Mouse (Mus musculus): ENCODE measurements around the gene Plppr4.

DNA sequence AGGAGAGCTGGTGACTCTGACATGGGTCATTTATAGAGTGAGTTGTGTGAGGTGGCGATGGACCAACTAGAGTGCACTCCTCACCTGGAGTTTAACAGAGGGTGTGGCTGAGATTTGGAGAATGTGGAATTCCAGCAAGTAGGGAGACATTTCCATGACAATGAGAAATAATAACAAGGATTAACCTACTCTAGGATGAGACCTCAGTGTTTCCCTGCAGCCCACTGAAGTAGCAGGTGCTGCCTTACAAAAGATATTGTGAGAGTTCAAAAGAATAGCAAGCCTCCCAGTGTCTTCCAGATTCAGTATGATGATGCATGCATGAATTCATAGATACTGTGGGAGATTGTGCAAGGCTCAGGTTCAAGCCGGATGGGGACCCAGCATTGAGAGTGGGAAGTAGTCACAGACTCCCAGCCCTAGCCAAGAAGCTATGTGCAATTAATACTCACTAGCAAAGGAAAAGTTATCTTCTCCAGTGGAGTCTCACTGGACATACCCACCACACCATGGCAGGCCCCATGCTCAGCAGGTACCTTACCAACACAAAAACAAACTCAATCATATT, 49.8 kb downstream of the Plppr4 start:
- TF ChIP-seq RAD21 (IDR thresholded peaks at IDR 0.05; ENCODE audit: low read depth, low read length) (no peak), EP300 (IDR thresholded peaks at IDR 0.05; ENCODE audit: low read depth in 1 of 2, low read length in 2 of 2) (no peak), POLR2A (IDR thresholded peaks at IDR 0.05; ENCODE audit: control insufficient read depth in 1 of 2, insufficient read depth in 1 of 2, low read depth in 1 of 2, low read length in 2 of 2, poor library complexity in 1 of 2) (no peak), TAL1 (IDR thresholded peaks at IDR 0.05; ENCODE audit: low read length) (no peak), ZKSCAN1 (IDR thresholded peaks at IDR 0.05; ENCODE audit: low read depth, low read length) (no peak), GATA1 (IDR thresholded peaks at IDR 0.05; ENCODE audit: low read depth, low read length) (no peak), SMC3 (IDR thresholded peaks at IDR 0.05; ENCODE audit: low read depth, low read length) (no peak), UBTF (IDR thresholded peaks at IDR 0.05; ENCODE audit: borderline replicate concordance, insufficient read depth, low read depth, low read length) (no peak), CTCF (IDR thresholded peaks at IDR 0.05 in 2 of 3, conservative IDR thresholded peaks at IDR 0.05 in 1 of 3; ENCODE audit: control insufficient read depth in 1 of 3, insufficient read depth in 1 of 3, low read depth in 2 of 3, low read length in 3 of 3, poor library complexity in 1 of 3, severe bottlenecking in 1 of 3) (no peak), POLR2AphosphoS5 (IDR thresholded peaks at IDR 0.05; ENCODE audit: borderline replicate concordance, low read depth, low read length) (no peak), USF1 (IDR thresholded peaks at IDR 0.05; ENCODE audit: low read depth, low read length) (no peak), MAZ (IDR thresholded peaks at IDR 0.05; ENCODE audit: low read depth, low read length) (no peak), ZC3H11A (IDR thresholded peaks at IDR 0.05; ENCODE audit: low read depth, low read length) (no peak)

Data from MEL (cell line).